Mouse (Mus musculus) brain, embryonic 14.5 days (tissue): Measurements from ENCODE around the gene Tenm2. TPM values are rescaled to one million over a fixed set of nuclear protein-coding genes. Genes with fewer than 3 reads are reported as not detected.

ENCODE experiments used
- DNase-seq: peaks from one replicate; pipeline ENCODE4 v3.0.0-alpha.2; 2011; ENCODE audit warnings: low read depth
- CTCF ChIP-seq: fragments of 200-500 bp; IDR thresholded peaks from 2 replicates; pipeline ENCODE4 v1.5.1; 2012; ENCODE audit warnings: inconsistent platforms, mild to moderate bottlenecking, moderate library complexity, borderline replicate concordance; ENCODE audit not compliant: insufficient read depth, insufficient read length; ENCODE audit errors: extremely low read depth
- POLR2A ChIP-seq: fragments of 200-500 bp; IDR thresholded peaks from 2 replicates; pipeline ENCODE4 v1.6.1; 2012; ENCODE audit warnings: mild to moderate bottlenecking, inconsistent platforms, borderline replicate concordance; ENCODE audit not compliant: poor library complexity, insufficient read depth, insufficient read length, severe bottlenecking; ENCODE audit errors: extremely low read depth
- polyA plus RNA-seq: library from polyadenylated mRNA; depleted of rRNA; stranded (reverse); fragments of >200 nt; gene quantifications from 2 replicates; pipeline ENCODE4 v1.2.3, GENCODE M21; 2012

The Tenm2 gene
- polyA plus RNA-seq, 1 experiment = 47.2 TPM

DNA sequence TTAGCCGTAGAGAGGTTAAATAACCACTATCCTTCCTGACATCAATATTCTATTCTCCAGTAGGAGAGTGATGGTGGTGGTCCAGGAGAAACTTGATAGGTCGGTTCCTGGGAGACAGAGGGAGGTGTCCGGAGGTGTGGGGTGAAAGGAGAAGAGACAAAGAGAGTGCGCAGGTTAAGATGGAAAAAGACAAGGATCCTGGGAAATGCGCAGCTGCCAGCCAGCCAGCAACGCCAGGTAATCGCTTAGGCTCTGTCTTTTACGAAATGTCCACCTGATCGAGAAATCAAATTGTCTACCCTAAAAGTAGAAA lies 957.9 kb downstream of the Tenm2 start:
- TF ChIP-seq CTCF = no peak
- no peak for TF ChIP-seq POLR2A

DNA sequence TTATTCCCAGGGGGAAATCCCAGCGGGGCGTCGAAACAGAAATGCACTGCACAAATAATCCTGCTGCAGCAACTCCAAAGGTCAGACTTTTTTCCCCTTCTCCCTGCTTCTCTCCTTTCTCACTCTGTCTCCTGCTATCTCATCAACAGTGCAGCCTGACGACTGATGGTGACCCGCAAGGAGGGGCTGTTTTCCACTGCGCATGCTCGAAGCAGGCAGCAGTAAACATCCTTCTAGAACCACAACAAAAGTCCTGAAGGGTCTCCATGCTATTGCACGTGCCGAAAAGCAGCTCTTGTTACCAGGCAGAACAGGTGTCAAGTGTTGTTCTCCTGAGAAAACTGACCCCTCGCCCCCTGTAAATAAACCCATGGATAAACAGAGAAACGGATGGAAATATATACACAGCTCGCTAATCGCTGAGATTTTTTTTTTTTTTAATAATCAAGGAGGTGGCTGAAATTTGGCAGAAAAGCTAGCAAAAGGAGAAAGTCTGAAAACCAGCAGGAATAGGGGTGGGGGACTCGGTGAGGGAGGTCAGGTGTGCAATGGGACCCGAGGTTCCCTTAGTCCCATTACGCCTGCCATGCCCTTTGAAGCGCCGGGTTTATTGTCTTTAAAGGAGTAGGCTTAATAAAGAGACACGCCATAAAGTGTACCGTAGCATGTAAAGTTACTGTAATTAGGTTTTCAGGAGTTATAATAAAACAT lies 958.4 kb downstream of the Tenm2 start:
- no peak for TF ChIP-seq POLR2A
- TF ChIP-seq CTCF = no peak
- no peak for DNase-seq

More for the DNA sequence above, 957.9 kb downstream of the Tenm2 start:
- no peak for DNase-seq

DNA sequence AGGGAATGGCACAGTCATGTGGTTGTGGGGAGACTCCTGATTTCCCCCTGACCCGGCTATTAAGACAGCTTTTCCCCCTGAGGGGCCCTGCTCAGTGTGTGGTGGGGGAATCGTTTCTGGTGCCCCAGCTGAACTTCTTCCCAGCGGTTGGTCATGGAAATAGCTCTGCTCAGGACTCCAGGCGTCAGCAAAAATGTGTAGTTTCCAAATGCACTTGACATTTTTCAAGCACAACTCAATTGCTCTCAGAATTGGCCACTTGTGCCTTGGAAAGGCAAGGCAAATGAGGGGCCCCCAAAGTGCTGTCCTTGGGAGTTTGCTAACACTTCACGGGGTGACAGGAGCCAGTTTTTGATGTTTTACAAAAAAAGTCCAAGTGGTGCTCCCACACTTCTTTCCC lies 959.7 kb downstream of the Tenm2 start:
- TF ChIP-seq POLR2A = no peak
- TF ChIP-seq CTCF = no peak
- DNase-seq = no peak

DNA sequence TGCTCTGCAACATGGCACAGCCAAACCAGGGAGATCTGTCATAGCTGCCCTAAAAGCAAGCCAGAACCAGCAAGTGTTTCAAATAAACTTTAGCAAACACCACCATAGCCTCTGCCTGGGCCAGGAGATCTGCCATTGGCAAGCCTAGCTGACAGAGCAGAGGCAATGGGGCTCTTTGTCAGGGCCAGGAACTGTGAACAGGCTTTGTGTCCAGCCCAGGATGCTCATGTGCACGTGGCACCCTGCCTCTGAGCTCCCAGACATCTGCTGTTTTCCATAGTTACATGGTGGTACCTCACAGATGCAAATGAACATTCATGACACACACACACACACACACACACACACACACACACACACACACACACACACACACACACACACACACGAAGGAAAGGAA lies 963.6 kb downstream of the Tenm2 start:
- TF ChIP-seq CTCF = no peak
- TF ChIP-seq POLR2A = no peak
- peak; percentile 77 for DNase-seq

DNA sequence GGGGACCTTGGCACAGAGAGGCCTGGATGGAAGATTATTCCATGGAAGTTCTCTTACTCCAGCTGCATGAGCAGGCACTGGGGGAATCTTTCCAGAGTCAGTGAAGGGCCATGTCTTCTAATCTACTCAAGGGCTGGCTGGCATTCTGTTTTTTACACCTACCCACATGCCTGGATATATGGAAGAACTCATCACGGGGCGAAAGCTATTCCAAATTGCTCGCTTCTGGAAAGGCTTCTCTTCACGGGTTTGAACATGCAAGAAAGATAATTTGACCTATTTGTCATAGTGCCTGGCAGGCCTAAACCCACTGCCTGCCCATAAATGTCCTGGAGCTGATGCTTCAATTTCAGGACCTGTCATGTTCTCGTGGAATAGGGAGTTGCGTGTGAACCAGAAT lies 965.8 kb downstream of the Tenm2 start:
- DNase-seq = no peak
- TF ChIP-seq CTCF = no peak
- TF ChIP-seq POLR2A = no peak

DNA sequence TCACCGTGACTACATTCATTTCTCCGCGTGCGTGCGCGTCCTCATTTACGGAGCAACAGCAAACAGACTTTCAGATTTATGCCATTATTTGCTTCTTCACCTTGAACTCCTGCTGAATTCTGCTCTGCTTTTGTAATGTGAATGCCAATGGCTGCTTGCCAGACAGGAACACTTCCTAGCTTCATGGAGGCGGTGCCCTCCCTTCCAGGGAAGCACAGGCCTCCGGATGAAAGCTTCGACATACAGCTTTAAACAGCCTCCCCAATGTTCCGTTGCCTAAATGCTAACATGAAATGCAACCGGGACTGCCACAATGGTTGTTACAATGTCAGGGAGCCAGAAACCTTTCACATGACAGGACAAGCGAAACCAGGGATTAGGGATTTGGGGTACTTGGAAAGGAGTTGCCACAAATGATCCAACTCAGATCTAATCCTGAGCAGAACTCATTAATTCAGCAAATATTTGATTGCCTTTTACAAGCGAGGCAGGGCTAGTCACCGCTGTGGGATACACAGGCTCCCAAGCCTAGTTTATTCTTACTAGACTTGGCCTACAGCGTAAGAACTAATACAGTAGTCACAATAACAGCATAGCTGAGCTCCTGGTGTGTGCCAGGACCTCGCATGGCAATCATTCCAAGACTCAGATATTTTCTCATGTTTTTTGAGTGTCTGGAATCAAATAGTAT lies 970.8 kb downstream of the Tenm2 start:
- peak; percentile 89 for DNase-seq
- TF ChIP-seq POLR2A = no peak
- TF ChIP-seq CTCF = no peak

DNA sequence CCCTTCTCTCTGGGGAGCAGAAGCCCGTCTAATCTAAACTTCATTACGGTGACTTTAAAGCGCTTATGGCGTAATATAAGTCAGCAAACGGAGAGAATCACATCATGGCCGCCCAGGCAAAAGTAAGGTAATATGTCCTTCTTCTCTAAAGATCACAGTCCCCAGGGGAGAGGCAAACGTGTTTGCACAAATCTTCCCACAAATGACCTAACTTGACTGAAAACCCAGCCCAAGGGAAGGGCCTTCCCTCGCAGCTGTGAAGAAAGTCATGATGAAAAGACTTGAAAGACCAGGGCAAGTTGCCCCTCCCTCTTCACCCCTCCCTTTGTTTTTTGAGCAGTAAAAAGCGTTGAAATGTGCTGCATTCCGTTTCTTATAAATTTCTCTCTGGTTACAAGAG lies 971.9 kb downstream of the Tenm2 start:
- no peak for TF ChIP-seq CTCF
- TF ChIP-seq POLR2A = no peak
- no peak for DNase-seq

DNA sequence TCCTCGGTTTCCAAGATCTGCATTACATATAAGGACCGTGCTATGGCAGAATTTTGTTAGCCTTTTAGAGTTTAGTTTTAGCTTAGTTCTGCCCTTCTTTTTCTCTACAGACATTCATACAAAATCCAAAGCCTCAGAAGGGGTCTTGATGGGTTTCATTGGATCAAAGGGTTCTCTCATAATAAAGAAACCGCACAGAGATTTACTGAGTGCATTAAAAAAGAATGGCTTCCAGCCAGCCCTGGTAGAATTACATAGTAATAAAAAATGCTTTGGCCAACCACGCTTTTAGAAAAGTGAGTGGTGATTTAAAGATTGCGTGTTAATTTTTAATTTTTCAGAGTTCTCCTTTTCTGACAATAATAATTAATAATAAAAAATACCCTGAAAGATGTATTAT lies 978.6 kb downstream of the Tenm2 start:
- DNase-seq = peak; percentile 30
- TF ChIP-seq CTCF (no peak), POLR2A (no peak)

DNA sequence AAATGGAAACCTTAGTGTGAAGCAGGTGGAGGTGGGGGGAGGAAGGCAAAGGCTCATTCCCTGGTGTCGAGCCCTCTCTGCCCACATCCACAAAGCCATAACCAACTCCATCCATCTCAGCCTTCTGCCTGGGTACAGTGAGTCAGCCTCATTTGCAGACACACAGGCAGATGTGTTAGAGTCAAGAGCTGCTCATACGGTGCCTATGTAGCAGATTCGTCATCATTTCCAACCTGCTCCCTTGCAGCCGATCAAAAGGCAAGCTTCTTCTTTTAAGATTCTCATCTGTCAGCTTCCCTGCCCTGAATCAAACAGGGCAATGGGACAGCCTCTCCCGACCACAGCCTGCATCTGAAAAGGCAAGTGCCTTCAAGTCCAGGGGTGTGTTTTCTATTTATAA lies 979.0 kb downstream of the Tenm2 start:
- TF ChIP-seq CTCF (no peak), POLR2A (no peak)
- peak; percentile 58 for DNase-seq

DNA sequence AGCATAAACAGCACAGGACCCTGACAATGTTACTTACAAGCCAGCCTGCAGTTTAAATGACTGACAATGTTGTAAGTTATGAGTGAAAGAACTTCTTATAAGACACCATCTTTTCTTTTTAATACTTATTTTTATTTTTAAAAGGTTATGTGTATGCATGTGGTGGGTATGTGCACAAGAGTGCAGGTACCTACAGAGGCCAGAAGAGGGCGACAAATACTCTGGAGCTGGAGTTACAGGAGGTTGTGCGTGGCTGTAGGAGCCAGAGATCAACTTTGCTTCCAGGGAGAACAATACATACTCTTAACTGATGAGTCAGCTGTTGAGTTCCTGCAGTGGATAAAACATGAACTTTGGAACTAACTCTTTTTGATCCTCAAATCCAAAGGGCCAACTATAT lies 981.7 kb downstream of the Tenm2 start:
- no peak for DNase-seq
- TF ChIP-seq POLR2A (no peak), CTCF (no peak)

DNA sequence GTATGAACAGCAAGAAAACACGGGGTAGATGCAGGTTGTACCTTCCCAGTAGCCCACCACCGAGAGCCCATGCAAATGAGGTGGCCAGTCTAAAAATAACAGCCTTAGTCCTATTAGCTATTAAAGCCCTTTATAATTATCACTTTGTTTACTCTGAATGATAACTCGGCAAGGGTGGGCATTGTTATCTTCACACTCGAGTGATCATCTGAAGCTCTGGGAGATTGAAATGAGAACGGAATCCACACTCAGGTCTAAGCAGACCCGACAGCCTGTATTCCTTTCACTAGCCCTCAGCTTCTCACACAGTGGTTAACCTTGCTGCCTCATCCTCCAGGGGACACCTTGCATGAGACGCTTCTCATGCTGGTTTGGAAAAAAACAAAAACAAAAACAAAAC lies 985.7 kb downstream of the Tenm2 start:
- no peak for TF ChIP-seq CTCF
- TF ChIP-seq POLR2A = no peak
- DNase-seq = no peak

DNA sequence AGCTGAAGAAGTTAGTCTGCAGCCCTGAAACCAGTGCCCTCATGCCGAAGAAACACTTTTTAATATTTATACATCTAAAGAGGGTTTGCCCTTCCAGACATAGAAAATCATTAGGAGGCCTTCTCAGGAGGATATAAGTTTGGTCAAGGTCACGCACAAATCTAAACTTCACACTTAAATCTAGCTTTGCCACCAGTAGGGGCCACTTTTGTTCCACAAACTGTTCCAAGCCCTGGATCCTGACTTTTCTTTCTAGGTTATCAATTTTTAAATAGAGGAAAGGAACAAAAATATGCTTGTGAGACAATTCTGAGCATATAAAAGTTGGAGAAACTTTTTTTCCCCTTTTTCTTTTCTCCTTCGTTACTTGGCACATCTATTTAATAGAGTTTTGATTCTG lies 989.6 kb downstream of the Tenm2 start:
- TF ChIP-seq POLR2A = no peak
- TF ChIP-seq CTCF = peak; percentile 2; the same call in 1 of the 2 replicates
- no peak for DNase-seq

DNA sequence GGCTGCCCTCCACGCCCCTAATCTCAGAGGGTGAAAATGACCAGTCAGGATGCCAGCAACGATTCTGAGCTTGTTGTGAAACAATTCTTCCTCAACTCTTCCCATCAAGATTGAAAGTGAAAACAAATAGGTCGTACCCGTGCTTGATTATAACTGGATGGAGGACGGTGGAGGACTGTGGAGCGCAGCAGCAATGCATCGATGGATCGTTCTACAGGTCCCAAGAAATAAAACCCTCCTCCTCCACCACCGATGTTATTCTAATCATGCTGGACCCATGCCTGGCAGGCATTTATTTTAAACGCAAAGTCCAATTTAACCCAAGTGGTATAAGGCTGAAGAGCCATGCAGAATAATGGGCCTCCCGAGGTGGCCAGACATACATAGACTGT lies 991.3 kb downstream of the Tenm2 start:
- TF ChIP-seq POLR2A (no peak), CTCF (no peak)
- DNase-seq = no peak
